In genomic region chr1:60975646-60976294, GRCm38 (mm10) we compare ENCODE assay signal across 16 mouse cellular contexts. TPM values are rescaled to one million over a fixed set of nuclear protein-coding genes. Genes with fewer than 3 reads are reported as not detected.
"Had no signal": no experiment of that assay in that cellular context is flagged by ENCODE, and none has a peak within 500 bp of the region (broad histone marks: within the 10 kb centered on the region; RNA-seq: fewer than 3 reads in every experiment).

No protein-coding gene starts in this region.

- H3K4me2 ChIP-seq: liver, embryonic 11.5 days; liver, embryonic 13.5 days; liver, embryonic 15.5 days; lung, embryonic 15.5 days; midbrain, embryonic 13.5 days; midbrain, embryonic 15.5 days; neural tube, embryonic 12.5 days had no signal

- DNase-seq: liver, embryonic 13.5 days; liver, postnatal 0 days; lung, adult 2 months; lung, postnatal 36 days; right cerebral cortex, postnatal 14 days; thymus, adult 18-20 months; thymus, postnatal 14 days; thymus, postnatal 36 days had no signal

- H3K4me3 ChIP-seq: liver, embryonic 13.5 days; liver, embryonic 15.5 days; lung, embryonic 15.5 days; megakaryocyte, embryonic 14.5 days; midbrain, embryonic 13.5 days; midbrain, embryonic 15.5 days; neural tube, embryonic 12.5 days had no signal

- H3K4me1 ChIP-seq: liver, embryonic 13.5 days; liver, embryonic 15.5 days; lung, embryonic 15.5 days; midbrain, embryonic 13.5 days; midbrain, embryonic 15.5 days; neural tube, embryonic 12.5 days had no signal

- H3K9me3 ChIP-seq: liver, embryonic 13.5 days; liver, embryonic 15.5 days; lung, embryonic 15.5 days; megakaryocyte, embryonic 14.5 days; midbrain, embryonic 13.5 days; midbrain, embryonic 15.5 days; neural tube, embryonic 12.5 days had no signal

- H3K9ac ChIP-seq: liver, embryonic 13.5 days; liver, embryonic 15.5 days; liver, postnatal 0 days; lung, embryonic 15.5 days; midbrain, embryonic 13.5 days; midbrain, embryonic 15.5 days; neural tube, embryonic 12.5 days had no signal

- ATAC-seq: liver, postnatal 0 days; midbrain, embryonic 13.5 days; midbrain, embryonic 15.5 days had no signal

- H3K36me3 ChIP-seq: liver, embryonic 13.5 days; liver, embryonic 15.5 days; lung, embryonic 15.5 days; midbrain, embryonic 13.5 days; midbrain, embryonic 15.5 days; neural tube, embryonic 12.5 days had no signal

- H3K27me3 ChIP-seq: liver, embryonic 13.5 days; liver, embryonic 15.5 days; lung, embryonic 15.5 days; midbrain, embryonic 13.5 days; midbrain, embryonic 15.5 days; neural tube, embryonic 12.5 days had no signal

- H3K27ac ChIP-seq: liver, embryonic 13.5 days; liver, embryonic 15.5 days; lung, embryonic 15.5 days; macrophage; midbrain, embryonic 13.5 days; midbrain, embryonic 15.5 days; neural tube, embryonic 12.5 days had no signal

RNA-seq across cellular contexts. Expression of gene Icos, which starts 2.0 kb away (rescaled TPM):
- polyA plus RNA-seq: midbrain, embryonic 15.5 days had no signal
